Mouse (Mus musculus) cerebellum, adult 2 months (tissue): ENCODE results near the gene Myo1c. TPM values are rescaled to one million over a fixed set of nuclear protein-coding genes. Genes with fewer than 3 reads are reported as not detected.
A peak's percentile ranks its signal among the peaks of the same experiment; 100 is the strongest.

Source experiments
- DNase-seq, 2 experiments: peaks; one replicate each; pipeline ENCODE4 v3.0.0; 2021
- H3K27ac ChIP-seq: fragments of 200-500 bp; 2 replicates; pipeline ENCODE4 v1.5.1; 2012; ENCODE audit warnings: low read length, control low read depth, inconsistent platforms; ENCODE audit not compliant: insufficient read depth
- H3K27me3 ChIP-seq: fragments of 200-500 bp; 2 replicates; pipeline ENCODE4 v1.6.1; 2012; ENCODE audit warnings: inconsistent platforms, mild to moderate bottlenecking, low read length, moderate library complexity; ENCODE audit not compliant: control insufficient read depth, insufficient read depth
- H3K4me1 ChIP-seq: fragments of 200-500 bp; 2 replicates; pipeline ENCODE4 v1.6.1; 2011; ENCODE audit warnings: low read length; ENCODE audit not compliant: control insufficient read depth, insufficient read depth
- H3K4me3 ChIP-seq: fragments of 200-500 bp; replicated peaks from 2 replicates; pipeline ENCODE3; 2011; ENCODE audit warnings: mild to moderate bottlenecking, low read depth, low read length, control low read depth; ENCODE audit not compliant: insufficient read depth
- CTCF ChIP-seq: fragments of 200-500 bp; IDR thresholded peaks from 2 replicates; pipeline ENCODE4 v1.5.1; 2011; ENCODE audit warnings: low read depth, mild to moderate bottlenecking, control low read depth, low read length, moderate library complexity, borderline replicate concordance; ENCODE audit not compliant: insufficient read depth
- POLR2A ChIP-seq: fragments of 200-500 bp; IDR thresholded peaks from 2 replicates; pipeline ENCODE4 v1.6.1; 2011; ENCODE audit warnings: low read length, control low read depth, borderline replicate concordance; ENCODE audit not compliant: insufficient read depth
- WGBS: fragments of 180-500 bp; shearing (Covaris S2); methylation state at CpG from one replicate; pipeline ENCODE4 v1.1.7; 2018; 5-methylcytosine and 5-hydroxymethylcytosine counted together
- polyA plus RNA-seq: library from polyadenylated mRNA; depleted of rRNA; stranded (reverse); fragments of >200 nt; gene quantifications from 2 replicates; pipeline ENCODE4 v1.2.3, GENCODE M21; 2012

The Myo1c gene
- polyA plus RNA-seq, 1 experiment, result 26.9 TPM

GRCm38 (mm10) chr11:75634801-75635200 is 15.5 kb upstream of the Myo1c start:
- Histone ChIP-seq H3K4me3 (no peak overlapping the region), H3K27ac (no peak overlapping the region), H3K27me3 (no peaks in the 10 kb centered on the region), H3K4me1 (peaks cover 15% of the 10 kb centered on the region)
- TF ChIP-seq CTCF, result no peak
- TF ChIP-seq POLR2A, result no peak
- no peak for DNase-seq
- WGBS, result 79% methylated on average over 3 of the region's 3 CpGs

- Histone ChIP-seq H3K4me1 (peaks cover 15% of the 10 kb centered on the region), H3K4me3 (no peak overlapping the region), H3K27me3 (no peaks in the 10 kb centered on the region), H3K27ac (no peak overlapping the region)
- WGBS, result 83% methylated on average over 11 of the region's 11 CpGs
- no peak for DNase-seq
- TF ChIP-seq CTCF, result no peak
- no peak for TF ChIP-seq POLR2A
These were observed 15.0 kb upstream of the Myo1c start for GRCm38 (mm10) chr11:75635315-75635714.

GRCm38 (mm10) chr11:75643323-75643722 is 7.0 kb upstream of the Myo1c start:
- WGBS, result 84% methylated on average over 5 of the region's 5 CpGs

GRCm38 (mm10) chr11:75644684-75645083 is 5.6 kb upstream of the Myo1c start:
- Histone ChIP-seq H3K27me3 (no peaks in the 10 kb centered on the region), H3K27ac (no peak overlapping the region), H3K4me1 (peaks cover 18% of the 10 kb centered on the region), H3K4me3 (no peak overlapping the region)
- TF ChIP-seq POLR2A (no peak), CTCF (no peak)
- 86% methylated on average over 9 of the region's 9 CpGs for WGBS
- no peak for DNase-seq

More at GRCm38 (mm10) chr11:75643323-75643722, 7.0 kb upstream of the Myo1c start:
- TF ChIP-seq CTCF, result no peak
- no peak for TF ChIP-seq POLR2A
- Histone ChIP-seq H3K27ac (no peak overlapping the region), H3K4me3 (no peak overlapping the region), H3K4me1 (peaks cover 16% of the 10 kb centered on the region), H3K27me3 (no peaks in the 10 kb centered on the region)
- DNase-seq, result no peak

GRCm38 (mm10) chr11:75647681-75648211 is 2.6 kb upstream of the Myo1c start:
- Histone ChIP-seq H3K4me1 (peaks cover 25% of the 10 kb centered on the region), H3K4me3 (no peak overlapping the region), H3K27me3 (no peaks in the 10 kb centered on the region), H3K27ac (peak overlapping the region; percentile 35)
- 8% methylated on average over 6 of the region's 6 CpGs for WGBS
- peak; percentile 54 to 71 for DNase-seq
- no peak for TF ChIP-seq CTCF
- no peak for TF ChIP-seq POLR2A

GRCm38 (mm10) chr11:75649155-75649561 is 1.1 kb upstream of the Myo1c start:
- Histone ChIP-seq H3K27me3 (no peaks in the 10 kb centered on the region), H3K27ac (no peak overlapping the region), H3K4me3 (no peak overlapping the region), H3K4me1 (peaks cover 30% of the 10 kb centered on the region)
- TF ChIP-seq CTCF (no peak), POLR2A (no peak)
- 87% methylated on average over 4 of the region's 4 CpGs for WGBS
- DNase-seq, result no peak

- Histone ChIP-seq H3K27me3 (no peaks in the 10 kb centered on the region), H3K4me3 (peak overlapping the region; percentile 99), H3K27ac (peak overlapping the region; percentile 62), H3K4me1 (peaks cover 35% of the 10 kb centered on the region)
- 54% methylated on average over 13 of the region's 13 CpGs for WGBS
- TF ChIP-seq POLR2A (no peak), CTCF (no peak)
- no peak for DNase-seq
These were observed 688 bp downstream of the Myo1c start for GRCm38 (mm10) chr11:75650958-75651425.

GRCm38 (mm10) chr11:75651426-75652221 is 1.3 kb downstream of the Myo1c start:
- under 1% methylated on average over 54 of the region's 54 CpGs for WGBS
- peak; percentile 65; the same call in 1 of the 2 replicates for TF ChIP-seq POLR2A
- no peak for TF ChIP-seq CTCF
- peak; percentile 83 to 84 for DNase-seq
- Histone ChIP-seq H3K27ac (peak overlapping the region; percentile 98), H3K27me3 (no peaks in the 10 kb centered on the region), H3K4me1 (peaks cover 34% of the 10 kb centered on the region), H3K4me3 (peak overlapping the region; percentile 99)
